Mouse (Mus musculus) midbrain, embryonic 11.5 days (tissue): ENCODE results near the gene Tbx5. TPM values are rescaled to one million over a fixed set of nuclear protein-coding genes. Genes with fewer than 3 reads are reported as not detected.

Experiments used
- ATAC-seq: fragments of 200-750 bp; cut with Nextera tagmentation; 2 replicates; pipeline ENCODE4 v1.8.0; 2017; ENCODE audit warnings: moderate TSS enrichment, moderate library complexity; ENCODE audit not compliant: low FRiP score
- DNase-seq: peaks from one replicate; pipeline ENCODE4 v3.0.0; 2015; ENCODE audit warnings: low spot score; ENCODE audit errors: missing footprints
- H3K27ac ChIP-seq: fragments of 300-500 bp; sonication (generic); 2 replicates; pipeline ENCODE4 v1.5.1; 2014; ENCODE audit warnings: low read depth, low read length
- H3K27me3 ChIP-seq: fragments of 300-500 bp; sonication (generic); 2 replicates; pipeline ENCODE4 v1.6.1; 2014; ENCODE audit warnings: mild to moderate bottlenecking, low read length, moderate library complexity, mixed read lengths; ENCODE audit not compliant: control insufficient read depth, insufficient read depth
- H3K36me3 ChIP-seq: fragments of 300-500 bp; sonication (generic); 2 replicates; pipeline ENCODE4 v1.6.1; 2014; ENCODE audit warnings: mild to moderate bottlenecking, low read length, moderate library complexity, mixed read lengths; ENCODE audit not compliant: control insufficient read depth, insufficient read depth
- H3K4me1 ChIP-seq: fragments of 300-500 bp; sonication (generic); 2 replicates; pipeline ENCODE4 v1.6.1; 2014; ENCODE audit warnings: low read length; ENCODE audit not compliant: control insufficient read depth, insufficient read depth
- H3K4me2 ChIP-seq: fragments of 300-500 bp; sonication (generic); 2 replicates; pipeline ENCODE4 v1.6.1; 2014; ENCODE audit warnings: mild to moderate bottlenecking, moderate library complexity
- H3K4me3 ChIP-seq: fragments of 300-500 bp; sonication (generic); 2 replicates; pipeline ENCODE4 v1.5.1; 2014; ENCODE audit warnings: low read depth, low read length
- H3K9ac ChIP-seq: fragments of 300-500 bp; sonication (generic); 2 replicates; pipeline ENCODE4 v1.6.1; 2014; ENCODE audit warnings: low read length
- H3K9me3 ChIP-seq: fragments of 300-500 bp; sonication (generic); 2 replicates; pipeline ENCODE4 v1.6.1; 2016; ENCODE audit warnings: low read length; ENCODE audit not compliant: control insufficient read depth
- WGBS: fragments of 180-500 bp; shearing (Covaris S2); extraction: QIAGEN DNeasy Blood & Tissue Kit; methylation state at CpG from one replicate; pipeline ENCODE4 v1.1.7; 2014; 5-methylcytosine and 5-hydroxymethylcytosine counted together
- polyA plus RNA-seq: library from polyadenylated mRNA; unstranded; fragments of >200 nt; fragmentation: Nextera tagmentation; extraction: Ambion mirVana; gene quantifications from 2 replicates; pipeline ENCODE4 v1.2.1, GENCODE M21; 2014

Tbx5 gene
- polyA plus RNA-seq, 1 experiment from 2014 or later, result not detected

GRCm38 (mm10) chr5:119807481-119808183 lies 24.8 kb upstream of the Tbx5 start:
- peak; percentile 92 for DNase-seq
- Histone ChIP-seq H3K27me3 (peaks cover 80% of the 10 kb centered on the region), H3K4me1 (no peaks in the 10 kb centered on the region), H3K36me3 (no peaks in the 10 kb centered on the region), H3K9ac (no peak overlapping the region), H3K4me3 (no peak overlapping the region), H3K27ac (no peak overlapping the region), H3K9me3 (no peaks in the 10 kb centered on the region; the same call in 1 of the 2 replicates), H3K4me2 (no peak overlapping the region)
- whole genome bisulfite sequencing, result 2% methylated on average over 20 of the region's 20 CpGs
- no peak for ATAC-seq

GRCm38 (mm10) chr5:119808713-119809112 lies 23.8 kb upstream of the Tbx5 start:
- no peak for ATAC-seq
- Histone ChIP-seq H3K4me2 (no peak overlapping the region), H3K4me1 (no peaks in the 10 kb centered on the region), H3K4me3 (no peak overlapping the region), H3K36me3 (no peaks in the 10 kb centered on the region), H3K9ac (no peak overlapping the region), H3K9me3 (no peaks in the 10 kb centered on the region), H3K27ac (no peak overlapping the region), H3K27me3 (peaks cover 69% of the 10 kb centered on the region)
- peak; percentile 84 for DNase-seq
- WGBS, result 32% methylated on average over 6 of the region's 6 CpGs

- H3K36me3 ChIP-seq, result no peaks in the 10 kb centered on the region
- DNase-seq (no peak), ATAC-seq (no peak)
- H3K4me2 ChIP-seq, result no peak overlapping the region
- H3K4me1 ChIP-seq, result no peaks in the 10 kb centered on the region
- no peak overlapping the region for H3K4me3 ChIP-seq
- 62% methylated on average over 12 of the region's 12 CpGs for WGBS
- H3K9ac ChIP-seq, result no peak overlapping the region
- peaks cover 45% of the 10 kb centered on the region for H3K27me3 ChIP-seq
- no peak overlapping the region for H3K27ac ChIP-seq
- no peaks in the 10 kb centered on the region for H3K9me3 ChIP-seq
These were observed 21.3 kb upstream of the Tbx5 start for GRCm38 (mm10) chr5:119810994-119811690.

GRCm38 (mm10) chr5:119815247-119815646 lies 17.2 kb upstream of the Tbx5 start:
- Histone ChIP-seq H3K27ac (no peak overlapping the region), H3K4me2 (no peak overlapping the region), H3K9ac (no peak overlapping the region), H3K4me1 (no peaks in the 10 kb centered on the region), H3K36me3 (no peaks in the 10 kb centered on the region), H3K9me3 (no peaks in the 10 kb centered on the region), H3K4me3 (no peak overlapping the region), H3K27me3 (peaks cover 9% of the 10 kb centered on the region)
- ATAC-seq (no peak), DNase-seq (no peak)
- 44% methylated on average over 1 of the region's 1 CpGs for WGBS

- no peak overlapping the region for H3K27ac ChIP-seq
- H3K9me3 ChIP-seq, result no peaks in the 10 kb centered on the region
- H3K4me1 ChIP-seq, result no peaks in the 10 kb centered on the region
- ATAC-seq, result no peak
- no peak overlapping the region for H3K4me3 ChIP-seq
- H3K27me3 ChIP-seq, result peaks cover 4% of the 10 kb centered on the region
- WGBS, result 88% methylated on average over 6 of the region's 6 CpGs
- no peak for DNase-seq
- no peaks in the 10 kb centered on the region for H3K36me3 ChIP-seq
- H3K9ac ChIP-seq, result no peak overlapping the region
- H3K4me2 ChIP-seq, result no peak overlapping the region
These were observed 12.0 kb upstream of the Tbx5 start for GRCm38 (mm10) chr5:119820452-119820851.

- WGBS, result 51% methylated on average over 2 of the region's 2 CpGs
- peaks cover 4% of the 10 kb centered on the region for H3K27me3 ChIP-seq
These were observed 11.0 kb upstream of the Tbx5 start for GRCm38 (mm10) chr5:119821506-119821905.

GRCm38 (mm10) chr5:119827341-119827740 lies 5.1 kb upstream of the Tbx5 start:
- H3K9me3 ChIP-seq, result no peaks in the 10 kb centered on the region
- H3K4me2 ChIP-seq, result no peak overlapping the region
- no peak for ATAC-seq
- H3K4me3 ChIP-seq, result no peak overlapping the region
- peaks cover 2% of the 10 kb centered on the region; the same call in 1 of the 2 replicates for H3K4me1 ChIP-seq
- DNase-seq, result peak; percentile 56
- peaks cover 50% of the 10 kb centered on the region for H3K27me3 ChIP-seq
- no peaks in the 10 kb centered on the region for H3K36me3 ChIP-seq
- no peak overlapping the region for H3K27ac ChIP-seq
- WGBS, result 71% methylated on average over 6 of the region's 6 CpGs
- H3K9ac ChIP-seq, result no peak overlapping the region

More at GRCm38 (mm10) chr5:119821506-119821905, 11.0 kb upstream of the Tbx5 start:
- Histone ChIP-seq H3K4me1 (no peaks in the 10 kb centered on the region), H3K9ac (no peak overlapping the region), H3K4me2 (no peak overlapping the region), H3K27ac (no peak overlapping the region), H3K36me3 (no peaks in the 10 kb centered on the region), H3K9me3 (no peaks in the 10 kb centered on the region), H3K4me3 (no peak overlapping the region)
- no peak for ATAC-seq
- DNase-seq, result no peak

- no peak overlapping the region for H3K4me3 ChIP-seq
- ATAC-seq (no peak), DNase-seq (peak; percentile 93)
- H3K36me3 ChIP-seq, result no peaks in the 10 kb centered on the region
- H3K4me2 ChIP-seq, result no peak overlapping the region
- peaks cover 81% of the 10 kb centered on the region for H3K27me3 ChIP-seq
- no peak overlapping the region for H3K9ac ChIP-seq
- no peaks in the 10 kb centered on the region for H3K9me3 ChIP-seq
- peaks cover 2% of the 10 kb centered on the region; the same call in 1 of the 2 replicates for H3K4me1 ChIP-seq
- 4% methylated on average over 8 of the region's 8 CpGs for WGBS
- H3K27ac ChIP-seq, result no peak overlapping the region
These were observed 1.9 kb upstream of the Tbx5 start for GRCm38 (mm10) chr5:119830611-119831010.

GRCm38 (mm10) chr5:119831201-119831771 lies 1.2 kb upstream of the Tbx5 start:
- Histone ChIP-seq H3K9me3 (no peaks in the 10 kb centered on the region), H3K27me3 (peaks cover 87% of the 10 kb centered on the region), H3K27ac (no peak overlapping the region), H3K4me2 (no peak overlapping the region), H3K4me3 (no peak overlapping the region), H3K4me1 (peaks cover 2% of the 10 kb centered on the region; the same call in 1 of the 2 replicates), H3K9ac (no peak overlapping the region), H3K36me3 (no peaks in the 10 kb centered on the region)
- WGBS, result 1% methylated on average over 33 of the region's 33 CpGs
- DNase-seq (peak; percentile 96), ATAC-seq (no peak)
